Mouse (Mus musculus) lung, postnatal 0 days (tissue): ENCODE measurements around the gene Kxd1.

Experiments used
- CTCF ChIP-seq: IDR thresholded peaks from 2 replicates; pipeline ENCODE4 v1.5.1; 2016; ENCODE audit warnings: antibody characterized with exemption, mild to moderate bottlenecking
- EP300 ChIP-seq: IDR thresholded peaks from 2 replicates; pipeline ENCODE4 v1.6.1; 2016; ENCODE audit warnings: antibody characterized with exemption, mild to moderate bottlenecking, control low read depth

- TF ChIP-seq CTCF: no peak
- TF ChIP-seq EP300: peak; percentile 63
These were observed 65.8 kb downstream of the Kxd1 start for GRCm38 (mm10) chr8:70461765-70462515.
